Mouse (Mus musculus) layer of hippocampus, adult 8-10 months (tissue): ENCODE measurements around the gene Zfp523. TPM values are rescaled to one million over a fixed set of nuclear protein-coding genes. Genes with fewer than 3 reads are reported as not detected.

Experiments used
- DNase-seq, 2 experiments: peaks; one replicate each; pipeline ENCODE4 v3.0.0; 2022; ENCODE audit warnings: low spot score in 2 of 2
- total RNA-seq, 4 experiments: library from RNA; stranded (reverse); gene quantifications; 2 replicates each; pipeline ENCODE4 v1.2.4; 2022

Gene Zfp523
- total RNA-seq, 4 experiments from 2014 or later, result 91.9 to 107 (median 101) TPM

- DNase-seq, result no peak
Observed at GRCm38 (mm10) chr17:28242296-28242695, 65.4 kb downstream of the Zfp523 start.

GRCm38 (mm10) chr17:28244214-28244613 lies 67.3 kb downstream of the Zfp523 start:
- no peak for DNase-seq

- peak in 1 of 2 experiments; percentile 60 for DNase-seq
Observed at GRCm38 (mm10) chr17:28244714-28245113, 67.8 kb downstream of the Zfp523 start.

- no peak for DNase-seq
Observed at GRCm38 (mm10) chr17:28246640-28247039, 69.7 kb downstream of the Zfp523 start.

GRCm38 (mm10) chr17:28247613-28248012 lies 70.7 kb downstream of the Zfp523 start:
- DNase-seq, result no peak

- DNase-seq, result no peak
Observed at GRCm38 (mm10) chr17:28249062-28249461, 72.1 kb downstream of the Zfp523 start.

- no peak for DNase-seq
Observed at GRCm38 (mm10) chr17:28251579-28252280, 74.8 kb downstream of the Zfp523 start.

GRCm38 (mm10) chr17:28252281-28252648 lies 75.3 kb downstream of the Zfp523 start:
- no peak for DNase-seq

GRCm38 (mm10) chr17:28253216-28253615 lies 76.3 kb downstream of the Zfp523 start:
- no peak for DNase-seq

- no peak for DNase-seq
Observed at GRCm38 (mm10) chr17:28254804-28255203, 77.9 kb downstream of the Zfp523 start.

Other genes starting within 250 kb of the Zfp523 start
- gene Tcp11, start 96.5 kb upstream of the Zfp523 start, total RNA-seq, result 1 to 10 TPM in 1 of 4 experiments, under 1 TPM in 3; 0.97 to 2.2 (median 0.99) TPM
- 1 to 10 TPM; 1.1 to 1.3 (median 1.2) TPM for gene Scube3, start 35.0 kb upstream of the Zfp523 start, total RNA-seq
- 1 to 10 TPM; 2.9 to 6.5 (median 3.5) TPM for gene Def6, start 30.6 kb downstream of the Zfp523 start, total RNA-seq
- gene Ppard, start 55.6 kb downstream of the Zfp523 start, total RNA-seq, result 10 to 100 TPM; 24.5 to 27.5 (median 26.7) TPM
- gene Fance, start 136.4 kb downstream of the Zfp523 start, total RNA-seq, result 10 to 100 TPM; 31.8 to 42.1 (median 34.9) TPM
- gene Rpl10a, start 151.3 kb downstream of the Zfp523 start, total RNA-seq, result 100 to 1,000 TPM; 309 to 406 (median 361) TPM
- gene Tead3, start 173.7 kb downstream of the Zfp523 start, total RNA-seq, result 1 to 10 TPM; 2.6 to 6.5 (median 4.6) TPM
- gene Tulp1, start 188.1 kb downstream of the Zfp523 start, total RNA-seq, result 1 to 10 TPM in 1 of 4 experiments, not detected in 3; 1.2 TPM